Mouse (Mus musculus): ENCODE data around the gene Sync. TPM values are rescaled to one million over a fixed set of nuclear protein-coding genes. Genes with fewer than 3 reads are reported as not detected.
A peak's percentile ranks its signal among the peaks of the same experiment; 100 is the strongest.

Gene Sync
- polyA plus RNA-seq, 1 experiment from 2014 or later, result 0.36 TPM

GRCm38 (mm10) chr4:129254571-129254970 is 32.8 kb upstream of the Sync start:
- no peaks in the 10 kb centered on the region for H3K9me3 ChIP-seq (ENCODE audit: control insufficient read depth, low read length)
- no peak overlapping the region for H3K4me3 ChIP-seq (ENCODE audit: low read depth, low read length)
- ATAC-seq (replicated peaks; ENCODE audit: low FRiP score), result no peak
- no peak overlapping the region for H3K4me2 ChIP-seq
- no peak overlapping the region for H3K27ac ChIP-seq (ENCODE audit: low read depth, low read length)
- 84% methylated on average over 3 of the region's 3 CpGs for WGBS
- no peaks in the 10 kb centered on the region for H3K36me3 ChIP-seq (ENCODE audit: control insufficient read depth, insufficient read depth, low read length)
- no peak for DNase-seq (ENCODE audit: low spot score)
- peaks cover 15% of the 10 kb centered on the region for H3K4me1 ChIP-seq (replicated peaks; ENCODE audit: control insufficient read depth, insufficient read depth, low read length)
- no peak overlapping the region for H3K9ac ChIP-seq (ENCODE audit: low read depth, low read length)
- H3K27me3 ChIP-seq (replicated peaks; ENCODE audit: control insufficient read depth, insufficient read depth, low read length), result peaks cover 18% of the 10 kb centered on the region

- H3K4me2 ChIP-seq, result peak overlapping the region; percentile 43
Measured at GRCm38 (mm10) chr4:129256450-129257380, 30.7 kb upstream of the Sync start.

DNA sequence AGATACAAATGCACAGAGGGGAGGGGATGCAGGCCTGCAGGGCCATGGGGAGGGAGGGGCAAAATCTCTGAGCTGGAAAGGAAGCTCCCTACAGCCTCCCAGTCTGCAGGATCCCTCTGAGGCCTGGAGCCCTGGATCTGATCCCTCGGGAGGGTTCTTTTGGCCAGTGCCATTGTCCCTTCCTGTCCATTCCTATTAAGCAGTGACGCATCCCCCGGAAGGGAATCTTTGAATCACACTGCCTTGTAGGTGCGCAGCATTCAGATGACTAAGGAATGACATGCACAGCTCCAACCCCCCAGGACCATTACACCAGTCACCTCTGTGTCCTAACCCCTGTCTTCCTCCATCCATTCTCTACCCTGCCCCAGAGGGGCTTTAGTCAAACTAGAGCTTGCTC is 28.3 kb upstream of the Sync start:
- DNase-seq (ENCODE audit: low spot score), result no peak
- Histone ChIP-seq H3K27ac (ENCODE audit: low read depth, low read length) (no peak overlapping the region), H3K4me2 (no peak overlapping the region), H3K4me3 (ENCODE audit: low read depth, low read length) (no peak overlapping the region), H3K9ac (ENCODE audit: low read depth, low read length) (no peak overlapping the region), H3K36me3 (ENCODE audit: control insufficient read depth, insufficient read depth, low read length) (no peaks in the 10 kb centered on the region), H3K27me3 (replicated peaks; ENCODE audit: control insufficient read depth, insufficient read depth, low read length) (0 out of 2 replicates have a peak, but pooled peaks cover 3% of the 10 kb centered on the region), H3K4me1 (replicated peaks; ENCODE audit: control insufficient read depth, insufficient read depth, low read length) (peaks cover 25% of the 10 kb centered on the region), H3K9me3 (ENCODE audit: control insufficient read depth, low read length) (no peaks in the 10 kb centered on the region)
- 86% methylated on average over 4 of the region's 4 CpGs for WGBS
- no peak for ATAC-seq (replicated peaks; ENCODE audit: low FRiP score)

More at GRCm38 (mm10) chr4:129256450-129257380, 30.7 kb upstream of the Sync start:
- peak; percentile 79 for ATAC-seq (replicated peaks; ENCODE audit: low FRiP score)
- Histone ChIP-seq H3K9me3 (ENCODE audit: control insufficient read depth, low read length) (no peaks in the 10 kb centered on the region), H3K4me3 (ENCODE audit: low read depth, low read length) (no peak overlapping the region), H3K9ac (ENCODE audit: low read depth, low read length) (no peak overlapping the region), H3K27me3 (replicated peaks; ENCODE audit: control insufficient read depth, insufficient read depth, low read length) (peaks cover 5% of the 10 kb centered on the region; the same call in 1 of the 2 replicates), H3K27ac (ENCODE audit: low read depth, low read length) (peak overlapping the region; percentile 43; the same call in 1 of the 2 replicates), H3K4me1 (replicated peaks; ENCODE audit: control insufficient read depth, insufficient read depth, low read length) (peaks cover 15% of the 10 kb centered on the region), H3K36me3 (ENCODE audit: control insufficient read depth, insufficient read depth, low read length) (no peaks in the 10 kb centered on the region)
- DNase-seq (ENCODE audit: low spot score), result peak; percentile 70
- 21% methylated on average over 8 of the region's 8 CpGs for WGBS

- no peak overlapping the region for H3K4me2 ChIP-seq
- no peak overlapping the region for H3K9ac ChIP-seq (ENCODE audit: low read depth, low read length)
- H3K36me3 ChIP-seq (ENCODE audit: control insufficient read depth, insufficient read depth, low read length), result no peaks in the 10 kb centered on the region
- H3K27me3 ChIP-seq (replicated peaks; ENCODE audit: control insufficient read depth, insufficient read depth, low read length), result 0 out of 2 replicates have a peak, but pooled peaks cover 3% of the 10 kb centered on the region
- H3K4me1 ChIP-seq (replicated peaks; ENCODE audit: control insufficient read depth, insufficient read depth, low read length), result peaks cover 25% of the 10 kb centered on the region
- H3K4me3 ChIP-seq (ENCODE audit: low read depth, low read length), result no peak overlapping the region
- 27% methylated on average over 6 of the region's 6 CpGs for WGBS
- ATAC-seq (replicated peaks; ENCODE audit: low FRiP score), result no peak
- H3K27ac ChIP-seq (ENCODE audit: low read depth, low read length), result no peak overlapping the region
- H3K9me3 ChIP-seq (ENCODE audit: control insufficient read depth, low read length), result no peaks in the 10 kb centered on the region
- no peak for DNase-seq (ENCODE audit: low spot score)
Measured at GRCm38 (mm10) chr4:129260678-129261077, 26.7 kb upstream of the Sync start.

GRCm38 (mm10) chr4:129261196-129261595 is 26.2 kb upstream of the Sync start, which contains the start of gene C77080:
TSS of gene C77080 (minus strand) at chr4:129261404.
- 0 out of 2 replicates have a peak, but pooled peaks cover 3% of the 10 kb centered on the region for H3K27me3 ChIP-seq (replicated peaks; ENCODE audit: control insufficient read depth, insufficient read depth, low read length)

DNA sequence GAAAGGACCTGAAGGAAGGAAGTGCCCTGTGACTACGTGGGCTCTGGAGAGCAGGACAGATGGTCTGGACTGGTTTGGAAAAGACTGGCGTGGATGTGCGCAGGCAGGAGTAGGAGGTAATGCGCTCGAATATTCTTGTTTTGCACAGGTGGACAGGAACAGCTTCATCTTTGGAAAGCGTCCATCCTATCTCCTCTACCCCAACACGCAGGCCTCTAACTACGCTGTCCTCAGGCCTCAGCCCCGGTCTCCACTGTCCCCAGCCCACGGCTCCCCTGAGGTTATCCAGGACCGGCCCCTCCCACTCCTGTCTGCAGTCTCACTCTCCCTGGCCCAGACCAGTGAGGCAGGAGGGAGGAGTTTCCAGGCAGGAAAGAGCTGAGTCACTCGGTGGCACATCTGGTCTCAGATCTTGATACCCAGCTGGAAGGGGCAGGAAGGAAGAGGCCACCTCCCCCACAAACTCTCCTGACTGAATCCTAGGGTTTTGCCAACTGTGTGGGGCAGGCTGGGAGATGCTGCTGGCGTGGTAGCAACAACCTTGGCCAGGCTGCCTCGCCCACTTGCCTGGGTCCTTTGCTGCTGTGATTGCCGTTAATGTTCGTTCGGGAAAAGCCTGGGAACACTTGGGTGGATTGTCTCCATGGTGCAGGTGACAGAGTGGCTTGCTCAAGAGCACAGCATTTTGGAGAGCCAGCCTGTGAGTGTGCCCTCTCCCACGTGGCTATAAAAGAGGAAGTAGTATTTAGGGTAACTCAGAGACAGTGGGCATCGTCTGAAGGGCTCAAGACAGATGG is 24.0 kb upstream of the Sync start:
- 0 out of 2 replicates have a peak, but pooled peaks cover 3% of the 10 kb centered on the region for H3K27me3 ChIP-seq (replicated peaks; ENCODE audit: control insufficient read depth, insufficient read depth, low read length)
- 0 out of 2 replicates have a peak overlapping the region, but pooled peaks have one; percentile 14 for H3K4me3 ChIP-seq (ENCODE audit: low read depth, low read length)
- H3K4me2 ChIP-seq, result peak overlapping the region; percentile 53
- peak; percentile 76 for ATAC-seq (replicated peaks; ENCODE audit: low FRiP score)
- H3K9me3 ChIP-seq (ENCODE audit: control insufficient read depth, low read length), result no peaks in the 10 kb centered on the region
- H3K9ac ChIP-seq (ENCODE audit: low read depth, low read length), result 0 out of 2 replicates have a peak overlapping the region, but pooled peaks have one; percentile 23
- peak; percentile 57 for DNase-seq (ENCODE audit: low spot score)
- no peaks in the 10 kb centered on the region for H3K36me3 ChIP-seq (ENCODE audit: control insufficient read depth, insufficient read depth, low read length)
- H3K27ac ChIP-seq (ENCODE audit: low read depth, low read length), result no peak overlapping the region; the same call in 1 of the 2 replicates
- 23% methylated on average over 19 of the region's 19 CpGs for WGBS
- H3K4me1 ChIP-seq (replicated peaks; ENCODE audit: control insufficient read depth, insufficient read depth, low read length), result peaks cover 15% of the 10 kb centered on the region

More at GRCm38 (mm10) chr4:129261196-129261595, 26.2 kb upstream of the Sync start, which contains the start of gene C77080:
- Histone ChIP-seq H3K36me3 (ENCODE audit: control insufficient read depth, insufficient read depth, low read length) (no peaks in the 10 kb centered on the region), H3K9me3 (ENCODE audit: control insufficient read depth, low read length) (no peaks in the 10 kb centered on the region), H3K27ac (ENCODE audit: low read depth, low read length) (no peak within 1 kb of the TSS), H3K4me1 (replicated peaks; ENCODE audit: control insufficient read depth, insufficient read depth, low read length) (peaks cover 25% of the 10 kb centered on the region), H3K4me3 (ENCODE audit: low read depth, low read length) (no peak within 1 kb of the TSS), H3K9ac (ENCODE audit: low read depth, low read length) (no peak within 1 kb of the TSS), H3K4me2 (no peak within 1 kb of the TSS)
- DNase-seq (ENCODE audit: low spot score), result no peak
- ATAC-seq (replicated peaks; ENCODE audit: low FRiP score), result no peak
- WGBS, result 35% methylated on average over 3 of the region's 4 CpGs

GRCm38 (mm10) chr4:129266191-129266590 is 21.2 kb upstream of the Sync start:
- DNase-seq (ENCODE audit: low spot score) (no peak), ATAC-seq (replicated peaks; ENCODE audit: low FRiP score) (peak; percentile 30; the same call in 1 of the 2 replicates)
- H3K27ac ChIP-seq (ENCODE audit: low read depth, low read length), result no peak overlapping the region
- H3K36me3 ChIP-seq (ENCODE audit: control insufficient read depth, insufficient read depth, low read length), result no peaks in the 10 kb centered on the region
- 78% methylated on average over 4 of the region's 4 CpGs for WGBS
- no peak overlapping the region for H3K4me2 ChIP-seq
- H3K9ac ChIP-seq (ENCODE audit: low read depth, low read length), result no peak overlapping the region
- no peak overlapping the region for H3K4me3 ChIP-seq (ENCODE audit: low read depth, low read length)
- H3K27me3 ChIP-seq (replicated peaks; ENCODE audit: control insufficient read depth, insufficient read depth, low read length), result no peaks in the 10 kb centered on the region; the same call in 1 of the 2 replicates
- H3K9me3 ChIP-seq (ENCODE audit: control insufficient read depth, low read length), result no peaks in the 10 kb centered on the region
- peaks cover 12% of the 10 kb centered on the region for H3K4me1 ChIP-seq (replicated peaks; ENCODE audit: control insufficient read depth, insufficient read depth, low read length)

DNA sequence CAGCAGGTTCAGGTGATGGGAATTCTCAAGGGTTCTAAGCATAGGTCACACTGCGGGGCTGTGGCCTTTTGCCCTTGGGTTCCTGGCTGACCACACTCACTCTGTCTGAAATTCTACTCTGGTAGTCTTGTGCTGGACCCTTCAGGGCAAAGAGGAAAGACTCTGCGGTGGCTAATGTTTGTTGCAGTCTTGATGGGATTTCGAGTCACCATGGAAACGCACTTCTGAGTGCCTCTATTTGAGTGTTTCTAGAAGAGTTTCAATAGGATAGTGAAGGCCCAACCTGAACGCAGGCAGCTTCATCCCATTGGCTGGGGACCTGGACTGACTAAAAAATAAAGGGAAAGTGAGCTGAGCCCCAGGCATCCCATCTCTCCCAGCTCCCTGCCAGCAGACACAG is 20.6 kb upstream of the Sync start:
- H3K4me3 ChIP-seq (ENCODE audit: low read depth, low read length), result no peak overlapping the region
- DNase-seq (ENCODE audit: low spot score), result no peak
- no peaks in the 10 kb centered on the region for H3K36me3 ChIP-seq (ENCODE audit: control insufficient read depth, insufficient read depth, low read length)
- peaks cover 12% of the 10 kb centered on the region for H3K4me1 ChIP-seq (replicated peaks; ENCODE audit: control insufficient read depth, insufficient read depth, low read length)
- H3K9ac ChIP-seq (ENCODE audit: low read depth, low read length), result no peak overlapping the region
- no peak overlapping the region for H3K4me2 ChIP-seq
- 86% methylated on average over 5 of the region's 5 CpGs for WGBS
- H3K9me3 ChIP-seq (ENCODE audit: control insufficient read depth, low read length), result no peaks in the 10 kb centered on the region
- ATAC-seq (replicated peaks; ENCODE audit: low FRiP score), result no peak
- no peak overlapping the region for H3K27ac ChIP-seq (ENCODE audit: low read depth, low read length)
- H3K27me3 ChIP-seq (replicated peaks; ENCODE audit: control insufficient read depth, insufficient read depth, low read length), result no peaks in the 10 kb centered on the region; the same call in 1 of the 2 replicates

All from liver, embryonic 11.5 days (tissue).